Mouse (Mus musculus): ENCODE measurements at regions not wholly inside any gene's neighbourhood (a gene's known extent, or its start where the extent isn't known, plus 50 kb on each side); places are given as distances from the start of the nearest gene placed in this dataset.

DNA sequence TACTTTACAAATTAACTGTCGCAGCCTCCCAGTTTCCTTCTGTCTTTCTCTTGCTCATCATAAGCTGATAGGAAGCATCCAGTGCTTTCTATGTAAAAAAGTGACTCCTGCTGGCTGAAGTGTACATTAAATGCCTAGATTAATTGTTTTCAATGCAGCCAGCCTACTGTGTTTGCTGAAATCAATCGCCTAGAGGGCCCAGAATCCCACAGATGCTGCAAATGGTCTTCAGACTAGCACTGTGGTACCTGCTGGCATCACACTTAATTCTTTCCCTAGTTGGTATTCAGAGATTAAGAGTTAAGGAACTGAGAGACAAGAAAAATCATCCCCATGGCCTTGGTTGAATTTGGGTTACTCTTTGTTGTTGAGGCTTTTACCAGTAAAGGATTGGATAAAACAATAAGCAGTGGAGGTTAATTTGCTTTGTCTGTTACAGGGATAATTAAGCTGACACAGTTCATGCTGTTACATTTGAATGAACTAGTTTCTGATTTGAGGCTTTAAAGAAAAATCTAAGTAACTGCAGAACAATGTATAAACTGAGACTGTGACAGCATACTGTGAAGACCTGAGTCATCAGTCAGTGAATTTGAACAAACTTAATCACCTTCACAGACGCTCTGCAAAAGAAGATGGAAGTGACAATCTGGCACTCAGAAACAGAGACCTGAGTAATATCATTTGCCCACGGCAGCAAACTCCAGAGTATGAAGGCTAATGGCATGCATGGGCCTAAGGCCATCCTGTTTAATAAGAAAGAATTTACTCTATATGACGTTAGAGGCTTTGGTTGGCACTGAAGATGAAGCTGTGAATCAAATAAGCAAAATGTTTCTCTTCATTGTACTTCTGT, 339.0 kb upstream of the Ddi1 start:
- DNase-seq, result no peak

All from gastrocnemius, postnatal 10 days (tissue).